ENCODE assay signal across 8 mouse cellular contexts in genomic region chr9:54502111-54502495, GRCm38 (mm10). TPM values are rescaled to one million over a fixed set of nuclear protein-coding genes. Genes with fewer than 3 reads are reported as not detected.
A peak's percentile ranks its signal among the peaks of the same experiment; 100 is the strongest.
DNase-seq lines count a peak whose midpoint lies in the region; ATAC-seq and TF ChIP-seq lines count a peak whose summit lies in the region.

No protein-coding gene starts in this region.

- no peak for TF ChIP-seq CTCF in forebrain, postnatal 0 days (IDR thresholded peaks at IDR 0.05; ENCODE audit: low read depth)
- TF ChIP-seq CTCF in liver, postnatal 0 days (IDR thresholded peaks at IDR 0.05; ENCODE audit: low read depth) = no peak

- ATAC-seq in heart, embryonic 15.5 days (replicated peaks; ENCODE audit: insufficient number of reproducible peaks, insufficient read depth, low FRiP score, low read depth) = no peak
- ATAC-seq in forebrain, postnatal 0 days = peak; percentile 28; the same call in 1 of the 2 replicates
- ATAC-seq in liver, postnatal 0 days = peak; percentile 37

- no peaks in the 10 kb centered on the region for H3K36me3 ChIP-seq in heart, embryonic 15.5 days
- H3K36me3 ChIP-seq in ES-E14 (ENCODE audit: control insufficient read depth, insufficient read depth, low read length, poor library complexity, severe bottlenecking) = no peaks in the 10 kb centered on the region; the same call in 1 of the 2 replicates
- no peaks in the 10 kb centered on the region for H3K36me3 ChIP-seq in forebrain, postnatal 0 days (ENCODE audit: insufficient read depth)
- no peaks in the 10 kb centered on the region for H3K36me3 ChIP-seq in liver, postnatal 0 days (replicated peaks; ENCODE audit: insufficient read depth, low read length)

- WGBS in heart, embryonic 15.5 days = 5% methylated on average over 13 of the region's 13 CpGs
- 2% methylated on average over 13 of the region's 13 CpGs for WGBS in forebrain, postnatal 0 days
- 5% methylated on average over 13 of the region's 13 CpGs for WGBS in liver, postnatal 0 days (ENCODE audit: insufficient replicate concordance)

- H3K27ac ChIP-seq in heart, embryonic 15.5 days = peak overlapping the region; percentile 80; the same call in 1 of the 2 replicates
- H3K27ac ChIP-seq in ES-E14 (ENCODE audit: insufficient read depth, low read depth, low read length, poor library complexity, severe bottlenecking) = no peak overlapping the region
- H3K27ac ChIP-seq in forebrain, postnatal 0 days (ENCODE audit: low read depth, low read length) = peak overlapping the region; percentile 92
- peak overlapping the region; percentile 87 for H3K27ac ChIP-seq in liver, postnatal 0 days (ENCODE audit: low read depth)

- peak overlapping the region; percentile 88 for H3K4me3 ChIP-seq in heart, embryonic 15.5 days
- H3K4me3 ChIP-seq in ES-E14 (ENCODE audit: insufficient read depth in 1 of 2, low read depth in 1 of 2, low read length in 2 of 2, poor library complexity in 1 of 2, severe bottlenecking in 1 of 2) = peak overlapping the region; percentile 57 to 90
- H3K4me3 ChIP-seq in forebrain, postnatal 0 days (ENCODE audit: low read depth, low read length) = peak overlapping the region; percentile 90
- peak overlapping the region; percentile 68 for H3K4me3 ChIP-seq in liver, postnatal 0 days (ENCODE audit: low read depth, low read length)

- H3K9me3 ChIP-seq in heart, embryonic 15.5 days (replicated peaks) = no peaks in the 10 kb centered on the region
- no peaks in the 10 kb centered on the region for H3K9me3 ChIP-seq in ES-E14 (ENCODE audit: control insufficient read depth, insufficient read depth, low read depth, low read length)
- no peaks in the 10 kb centered on the region for H3K9me3 ChIP-seq in forebrain, postnatal 0 days (ENCODE audit: low read length)
- no peaks in the 10 kb centered on the region for H3K9me3 ChIP-seq in liver, postnatal 0 days (ENCODE audit: low read length)

- H3K4me2 ChIP-seq in heart, embryonic 15.5 days = peak overlapping the region; percentile 95
- H3K4me2 ChIP-seq in forebrain, postnatal 0 days (ENCODE audit: low read depth) = peak overlapping the region; percentile 76
- peak overlapping the region; percentile 76 for H3K4me2 ChIP-seq in liver, postnatal 0 days (ENCODE audit: low read depth, low read length)

- in situ Hi-C loops in ES-E14 (cut with MboI; ENCODE audit: low sequenced_read_pairs in 2 of 2, unreplicated experiment in 2 of 2) = no loop called here

- no peak for TF ChIP-seq EP300 in liver, postnatal 0 days (IDR thresholded peaks at IDR 0.05; ENCODE audit: low read depth)

- DNase-seq in heart, adult 8-10 months (ENCODE audit: low spot score) = no peak
- no peak for DNase-seq in ES-E14 (ENCODE audit: low read depth, low spot score)
- no peak for DNase-seq in forebrain, postnatal 0 days
- peak; percentile 47 for DNase-seq in liver, postnatal 0 days
- no peak for DNase-seq in frontal cortex, postnatal 36 days (ENCODE audit: low spot score in 2 of 2)
- no peak for DNase-seq in cerebellum, adult 9-11 months
- DNase-seq in thymus, postnatal 4 days = no peak

- peaks cover 8% of the 10 kb centered on the region; the same call in 1 of the 2 replicates for H3K27me3 ChIP-seq in heart, embryonic 15.5 days
- no peaks in the 10 kb centered on the region for H3K27me3 ChIP-seq in forebrain, postnatal 0 days (ENCODE audit: insufficient read depth, low read length)
- peaks cover 13% of the 10 kb centered on the region; the same call in 1 of the 2 replicates for H3K27me3 ChIP-seq in liver, postnatal 0 days (ENCODE audit: insufficient read depth, low read length)

- H3K4me1 ChIP-seq in heart, embryonic 15.5 days (replicated peaks) = peaks cover 6% of the 10 kb centered on the region
- H3K4me1 ChIP-seq in ES-E14 (ENCODE audit: control insufficient read depth in 2 of 2, insufficient read depth in 2 of 2, low read length in 2 of 2, poor library complexity in 1 of 2) = no peaks in the 10 kb centered on the region
- peaks cover 14% of the 10 kb centered on the region for H3K4me1 ChIP-seq in forebrain, postnatal 0 days (ENCODE audit: insufficient read depth)
- peaks cover 8% of the 10 kb centered on the region; the same call in 1 of the 2 replicates for H3K4me1 ChIP-seq in liver, postnatal 0 days (ENCODE audit: insufficient read depth)

- H3K9ac ChIP-seq in heart, embryonic 15.5 days = peak overlapping the region; percentile 78
- H3K9ac ChIP-seq in ES-E14 (ENCODE audit: insufficient read depth, low read depth, low read length, poor library complexity, severe bottlenecking) = no peak overlapping the region
- H3K9ac ChIP-seq in forebrain, postnatal 0 days = peak overlapping the region; percentile 92
- H3K9ac ChIP-seq in liver, postnatal 0 days (replicated peaks) = 0 out of 2 replicates have a peak overlapping the region, but pooled peaks have one; percentile 2

TF ChIP-seq in ES-E14, 5 proteins besides CTCF, POLR2A, EP300 and RAD21:
- no peak for TF ChIP-seq ZNF384 (IDR thresholded peaks at IDR 0.05; ENCODE audit: low read depth, low read length)

RNA-seq across cellular contexts. Expression of gene Dmxl2, which starts 0.7 kb away (rescaled TPM):
- 7.2 and 7.5 TPM in 2 replicates for polyA plus RNA-seq in heart, embryonic 15.5 days (2015; fragmentation: Nextera tagmentation; extraction: Ambion mirVana)
- total RNA-seq in heart, adult 8-10 months (2022) = 10 to 100 TPM; 21.8 to 30.1 (median 27.1) TPM
- 11.6 and 13.5 TPM in 2 replicates for total RNA-seq in ES-E14 (2012; rRNA removed)
- total RNA-seq in forebrain, postnatal 0 days (2014; rRNA removed) = 108 and 129 TPM in 2 replicates
- 23.6 and 39.7 TPM in 2 replicates for polyA plus RNA-seq in forebrain, postnatal 0 days (2015; fragmentation: Nextera tagmentation; extraction: Ambion mirVana)
- 3.3 and 3.8 TPM in 2 replicates for polyA plus RNA-seq in liver, postnatal 0 days (2015; fragmentation: Nextera tagmentation; extraction: Ambion mirVana)

RNA-seq across cellular contexts. Expression of gene Sh2d7, which starts 36.7 kb away (rescaled TPM):
- not detected in 2 replicates for polyA plus RNA-seq in heart, embryonic 15.5 days (2015; fragmentation: Nextera tagmentation; extraction: Ambion mirVana)
- not detected for total RNA-seq in heart, adult 8-10 months (2022)
- total RNA-seq in ES-E14 (2012; rRNA removed) = 0.16 and 0.18 TPM in 2 replicates
- total RNA-seq in forebrain, postnatal 0 days (2014; rRNA removed) = not detected in 2 replicates
- polyA plus RNA-seq in forebrain, postnatal 0 days (2015; fragmentation: Nextera tagmentation; extraction: Ambion mirVana) = 0.05 TPM in 1 of 2 replicates, not detected in the other
- not detected in 2 replicates for polyA plus RNA-seq in liver, postnatal 0 days (2015; fragmentation: Nextera tagmentation; extraction: Ambion mirVana)

RNA-seq across cellular contexts. Expression of gene Cib2, which starts 57.9 kb away (rescaled TPM):
- polyA plus RNA-seq in heart, embryonic 15.5 days (2015; fragmentation: Nextera tagmentation; extraction: Ambion mirVana) = 5.3 and 5.6 TPM in 2 replicates
- total RNA-seq in heart, adult 8-10 months (2022) = 1 to 10 TPM; 1.2 to 2.3 (median 1.7) TPM
- 1.0 and 1.4 TPM in 2 replicates for total RNA-seq in ES-E14 (2012; rRNA removed)
- 56.7 and 61.2 TPM in 2 replicates for total RNA-seq in forebrain, postnatal 0 days (2014; rRNA removed)
- polyA plus RNA-seq in forebrain, postnatal 0 days (2015; fragmentation: Nextera tagmentation; extraction: Ambion mirVana) = 66.5 and 72.5 TPM in 2 replicates
- polyA plus RNA-seq in liver, postnatal 0 days (2015; fragmentation: Nextera tagmentation; extraction: Ambion mirVana) = 0.99 and 1.3 TPM in 2 replicates

Comparison
In these comparisons a context has a peak if more than half of its experiments do, and no peak if none do; other contexts are left out.
1. RNA of gene Cib2, which starts 57.9 kb away (total RNA-seq): 56.7 to 61.2 TPM in forebrain, postnatal 0 days; 1.2 to 2.3 TPM in heart, adult 8-10 months and 1.0 to 1.4 TPM in ES-E14; every median in the first group is over 10 times any median in the second.
2. Peak in every context shown above with its lines, with median percentiles within 50 percentile points of each other: H3K4me2 ChIP-seq and H3K4me3 ChIP-seq.